Mouse (Mus musculus) gastrocnemius, adult 18-20 months (tissue): ENCODE results near the gene Arhgap45. TPM values are rescaled to one million over a fixed set of nuclear protein-coding genes. Genes with fewer than 3 reads are reported as not detected.

Source experiments
- DNase-seq: peaks from one replicate; pipeline ENCODE4 v3.0.0; 2021; ENCODE audit warnings: low spot score
- total RNA-seq, 2 experiments: library from RNA; stranded (reverse); gene quantifications; 2 replicates each; pipeline ENCODE4 v1.2.3; 2021

The Arhgap45 gene
- total RNA-seq, 2 experiments from 2014 or later = 0.75 to 1.3 TPM

DNA sequence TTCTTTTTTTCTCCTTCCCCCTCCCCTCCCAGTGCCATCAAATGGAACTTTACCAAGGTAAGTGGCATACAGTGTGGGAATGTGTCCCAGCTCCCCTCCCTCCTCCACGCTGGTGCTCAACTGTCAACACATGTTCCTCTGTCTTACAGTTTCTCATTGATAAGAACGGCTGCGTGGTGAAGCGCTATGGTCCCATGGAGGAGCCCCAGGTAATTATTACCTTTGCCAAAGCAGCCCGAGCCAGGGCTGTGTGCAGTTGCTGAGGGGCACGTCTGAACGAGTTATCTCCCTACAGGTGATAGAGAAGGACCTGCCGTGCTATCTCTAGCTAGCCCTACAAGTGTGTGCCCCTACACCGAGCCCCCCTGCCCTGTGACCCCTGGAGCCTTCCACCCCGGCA, 39.4 kb downstream of the Arhgap45 start:
- DNase-seq = no peak

DNA sequence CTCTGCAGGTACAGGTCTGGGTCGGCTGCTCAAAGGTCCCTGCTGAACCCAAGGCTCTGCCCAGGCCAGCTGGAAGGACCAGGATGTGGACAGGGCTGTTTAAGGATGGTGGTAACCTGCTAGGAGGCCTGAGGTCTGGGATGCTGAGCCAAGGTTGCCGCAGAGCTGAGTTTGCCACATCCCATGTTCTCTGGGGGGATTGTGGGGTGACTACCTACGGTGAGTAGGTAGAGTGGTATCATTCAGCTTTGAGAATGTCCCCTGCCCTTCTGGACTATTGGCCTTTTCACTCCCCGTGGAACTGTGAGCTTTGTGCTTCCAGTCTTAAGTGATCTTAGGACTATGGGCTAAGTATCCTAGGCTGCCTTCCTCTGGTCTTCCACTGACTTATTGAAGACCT, 40.1 kb downstream of the Arhgap45 start:
- DNase-seq = no peak

DNA sequence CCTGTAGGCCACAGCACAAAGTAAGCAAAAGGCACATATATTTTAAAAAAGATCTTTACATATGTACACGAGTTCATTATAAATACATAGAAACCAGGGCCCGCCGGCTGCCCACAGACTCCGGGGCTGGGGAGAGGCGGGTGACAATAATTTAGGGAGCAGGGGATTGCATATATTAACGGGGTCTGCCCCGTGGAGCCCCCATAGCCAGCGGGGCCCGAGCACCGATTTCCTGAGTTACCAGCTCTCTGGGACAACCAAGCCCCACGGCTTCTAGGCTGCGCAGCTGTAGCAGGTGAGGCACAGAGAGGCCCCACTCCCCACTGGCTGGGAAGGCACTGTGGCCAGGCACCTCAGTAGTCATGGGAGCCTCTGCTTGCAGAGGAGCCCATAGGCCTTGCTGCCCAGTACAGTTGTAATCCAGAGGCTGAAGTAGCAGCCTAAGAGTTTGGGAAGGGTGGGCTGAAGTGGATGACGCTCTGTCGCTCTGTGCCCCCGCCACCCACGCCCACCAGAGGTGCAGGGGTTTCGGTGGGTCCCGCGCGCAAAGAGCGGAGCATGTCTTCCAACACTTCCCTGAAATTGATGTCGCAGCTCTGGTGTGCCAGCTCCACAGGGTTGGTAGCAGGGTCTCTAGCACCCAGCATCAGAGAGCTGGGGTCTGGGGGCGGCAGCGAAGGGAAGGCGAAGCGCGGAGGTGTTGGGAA, 40.7 kb downstream of the Arhgap45 start:
- DNase-seq = no peak

GRCm38 (mm10) chr10:80057683-80058326, 41.4 kb downstream of the Arhgap45 start:
- no peak for DNase-seq

GRCm38 (mm10) chr10:80063104-80063503, 46.7 kb downstream of the Arhgap45 start:
- no peak for DNase-seq

DNA sequence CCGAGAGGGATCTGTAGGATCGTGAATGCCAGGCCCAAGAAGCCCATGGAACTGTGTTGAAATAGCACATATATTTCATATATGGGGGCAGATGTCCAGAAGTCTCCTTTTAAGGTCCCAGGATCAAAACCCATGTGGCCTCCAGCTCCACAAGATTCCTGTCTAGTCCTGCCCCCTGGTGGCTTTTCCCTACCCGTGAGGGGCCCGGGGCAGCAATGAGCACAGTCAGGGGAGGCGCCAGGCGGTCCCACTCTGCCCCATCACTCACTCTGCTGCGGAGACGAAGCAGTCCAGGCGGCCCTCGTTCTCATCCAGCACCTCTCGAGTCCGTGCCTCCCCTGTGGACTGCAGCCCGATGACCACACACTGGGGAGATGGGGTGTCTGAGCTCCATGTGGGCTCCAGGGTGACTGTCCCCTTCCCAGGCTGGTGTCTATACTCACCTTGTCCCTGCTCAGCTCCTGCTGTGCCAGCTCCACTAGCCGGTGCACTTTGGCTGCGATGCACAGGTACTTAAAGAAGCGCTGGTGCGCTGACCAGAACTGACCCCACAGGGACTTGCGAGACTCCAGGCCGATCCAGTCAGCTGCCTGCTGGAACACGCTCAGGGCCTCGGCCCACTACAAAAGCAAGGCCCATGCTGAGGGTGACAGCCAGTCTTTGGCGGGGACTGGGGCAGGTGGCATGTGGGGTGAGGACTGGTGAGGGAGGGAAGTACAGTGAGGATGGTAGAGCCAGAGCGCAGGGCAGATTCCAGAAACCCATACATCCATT, 47.6 kb downstream of the Arhgap45 start:
- no peak for DNase-seq

GRCm38 (mm10) chr10:80069251-80069650, 52.8 kb downstream of the Arhgap45 start:
- DNase-seq = no peak

DNA sequence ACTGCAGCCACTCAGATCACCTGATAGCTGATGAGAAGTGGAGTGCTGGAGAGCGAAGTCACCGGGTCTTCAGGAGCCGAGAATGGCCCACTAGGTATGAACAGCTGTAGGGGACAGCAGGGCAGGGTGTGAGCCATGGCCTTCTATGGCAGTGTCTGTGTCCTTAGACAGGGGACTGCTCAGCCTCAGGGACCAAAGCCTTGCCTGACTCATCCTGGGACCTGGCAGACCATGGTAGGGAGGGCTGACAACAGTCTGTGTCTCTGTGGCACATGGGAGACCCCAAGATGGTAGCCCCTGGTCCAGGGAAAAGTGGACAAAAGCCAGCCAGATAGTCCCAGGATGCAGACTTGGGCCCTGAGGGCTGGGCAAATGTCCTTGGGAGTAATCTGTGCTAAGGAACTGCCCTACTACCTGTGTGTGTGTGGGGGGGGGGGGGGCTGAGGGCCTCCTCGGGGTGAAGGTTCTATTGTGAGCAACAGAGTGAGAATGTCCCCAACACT, 53.5 kb downstream of the Arhgap45 start:
- no peak for DNase-seq

GRCm38 (mm10) chr10:80070837-80071515, 54.5 kb downstream of the Arhgap45 start:
- peak; percentile 85 for DNase-seq

DNA sequence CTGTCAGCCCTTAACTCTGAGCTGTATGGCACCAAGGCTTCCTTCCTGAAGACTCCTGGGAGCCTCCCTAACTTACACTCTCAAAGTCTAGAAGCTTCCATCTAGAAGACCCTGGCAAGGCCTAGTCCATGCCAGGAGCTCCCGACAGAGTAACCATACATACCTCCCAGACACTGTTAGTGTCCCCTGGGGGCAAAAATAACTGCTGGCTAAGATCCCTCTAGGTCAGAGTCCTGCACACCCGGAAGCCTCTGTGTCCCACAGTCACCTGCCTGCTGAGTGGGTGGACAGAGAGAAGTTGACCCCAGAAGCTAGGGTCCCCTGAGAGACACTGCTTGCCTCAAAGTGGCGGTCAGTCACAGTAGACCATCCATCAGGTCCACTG, 55.1 kb downstream of the Arhgap45 start:
- no peak for DNase-seq

DNA sequence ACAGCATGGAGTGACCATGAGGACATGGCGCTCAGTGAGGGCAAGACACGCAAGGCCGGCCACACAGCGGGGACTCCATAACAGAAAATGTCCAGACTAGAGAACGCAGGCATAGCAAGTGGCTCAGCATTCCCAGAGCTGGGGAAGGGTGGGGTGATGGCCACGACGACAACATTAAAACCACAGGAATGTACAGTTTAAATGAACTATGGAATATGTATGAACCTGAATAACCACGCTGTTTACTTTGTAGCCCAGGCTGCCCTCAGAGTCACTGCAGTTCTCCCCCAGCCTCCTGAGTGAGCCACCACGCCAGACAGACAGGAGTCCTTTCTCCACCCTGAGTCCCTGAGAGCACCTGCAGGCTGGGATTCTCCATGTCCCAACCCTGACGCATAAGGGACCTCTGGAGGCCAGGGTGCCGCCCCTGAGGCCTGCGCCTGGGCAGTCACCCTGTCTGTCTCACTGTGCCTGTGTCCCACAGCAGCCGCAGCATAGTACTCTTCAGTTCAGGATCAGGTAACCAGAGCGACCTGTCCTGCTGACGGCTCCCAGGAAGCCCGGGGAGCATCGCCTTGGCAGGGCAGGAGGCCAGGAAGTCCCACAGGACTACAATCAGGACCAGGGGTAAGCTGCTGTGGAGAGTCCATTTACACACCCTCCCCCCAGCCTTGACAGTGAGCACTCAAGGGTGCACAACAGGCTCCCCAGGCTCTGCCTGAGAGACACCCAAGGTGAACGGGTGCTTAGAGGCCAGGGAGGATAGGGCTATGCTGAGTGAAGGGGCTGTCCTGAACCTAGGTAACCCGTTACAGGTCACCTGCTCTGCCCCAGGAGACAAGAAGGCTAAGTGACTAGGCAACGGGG, 56.4 kb downstream of the Arhgap45 start:
- no peak for DNase-seq

- peak; percentile 68 for DNase-seq
Measured at GRCm38 (mm10) chr10:80074813-80075601, 58.6 kb downstream of the Arhgap45 start.

DNA sequence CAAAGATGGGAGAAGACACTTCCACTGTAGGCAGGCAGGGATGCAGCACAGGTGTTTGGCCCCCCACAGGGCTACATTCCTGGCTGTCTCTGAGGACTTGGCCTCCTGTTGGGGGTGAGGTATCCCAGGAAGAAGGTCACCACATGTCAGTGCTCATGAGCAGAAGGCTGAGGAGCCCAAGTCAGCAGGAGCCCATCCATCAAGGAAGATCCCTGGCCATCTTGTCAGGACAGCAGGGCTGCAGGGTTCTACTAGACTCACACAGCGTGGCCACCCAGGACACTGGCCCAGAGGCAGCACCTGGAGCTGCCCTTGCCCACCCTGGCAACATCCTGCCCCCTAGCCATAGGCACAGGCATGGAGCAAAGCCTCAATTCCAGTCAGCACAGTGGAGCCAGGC, 59.5 kb downstream of the Arhgap45 start:
- no peak for DNase-seq

DNA sequence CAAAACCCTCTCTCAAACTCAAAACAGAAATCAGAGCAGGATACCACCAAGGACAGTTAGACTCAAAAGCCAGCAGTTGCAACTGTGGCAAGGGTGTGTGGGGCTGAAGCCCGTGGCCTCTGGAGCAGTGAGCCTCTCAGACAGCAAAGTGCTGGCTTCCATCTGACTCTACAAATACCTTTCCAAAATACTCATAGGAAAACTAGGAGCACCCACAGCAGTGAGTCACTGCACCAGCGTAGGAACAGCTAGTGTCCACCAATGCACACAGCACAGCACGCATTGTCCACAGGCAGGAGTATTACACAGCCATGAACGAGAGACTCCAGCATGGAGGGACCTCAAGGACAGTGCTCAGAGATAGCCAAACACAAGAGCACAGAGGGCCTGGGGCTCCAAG, 59.9 kb downstream of the Arhgap45 start:
- DNase-seq = no peak

GRCm38 (mm10) chr10:80077312-80077711, 60.9 kb downstream of the Arhgap45 start:
- no peak for DNase-seq

DNA sequence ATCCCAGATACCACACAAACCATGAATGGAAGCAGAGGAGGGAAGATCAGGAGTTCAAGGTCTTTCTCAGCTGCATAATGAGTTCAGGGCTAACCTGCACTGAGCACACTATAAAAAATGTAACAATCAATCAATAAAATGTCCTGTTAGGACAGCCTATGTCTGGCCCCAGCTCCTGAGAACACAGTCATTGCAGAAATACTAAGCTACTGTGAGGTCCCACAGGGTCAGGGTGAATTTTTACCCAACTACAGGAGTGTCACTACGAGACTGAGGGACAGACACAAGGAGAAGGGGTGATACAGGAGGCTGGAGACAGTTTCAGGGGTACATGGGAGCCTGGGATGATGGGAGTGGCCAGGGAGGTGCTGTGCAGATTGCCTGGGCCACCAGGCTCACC, 61.9 kb downstream of the Arhgap45 start:
- no peak for DNase-seq

DNA sequence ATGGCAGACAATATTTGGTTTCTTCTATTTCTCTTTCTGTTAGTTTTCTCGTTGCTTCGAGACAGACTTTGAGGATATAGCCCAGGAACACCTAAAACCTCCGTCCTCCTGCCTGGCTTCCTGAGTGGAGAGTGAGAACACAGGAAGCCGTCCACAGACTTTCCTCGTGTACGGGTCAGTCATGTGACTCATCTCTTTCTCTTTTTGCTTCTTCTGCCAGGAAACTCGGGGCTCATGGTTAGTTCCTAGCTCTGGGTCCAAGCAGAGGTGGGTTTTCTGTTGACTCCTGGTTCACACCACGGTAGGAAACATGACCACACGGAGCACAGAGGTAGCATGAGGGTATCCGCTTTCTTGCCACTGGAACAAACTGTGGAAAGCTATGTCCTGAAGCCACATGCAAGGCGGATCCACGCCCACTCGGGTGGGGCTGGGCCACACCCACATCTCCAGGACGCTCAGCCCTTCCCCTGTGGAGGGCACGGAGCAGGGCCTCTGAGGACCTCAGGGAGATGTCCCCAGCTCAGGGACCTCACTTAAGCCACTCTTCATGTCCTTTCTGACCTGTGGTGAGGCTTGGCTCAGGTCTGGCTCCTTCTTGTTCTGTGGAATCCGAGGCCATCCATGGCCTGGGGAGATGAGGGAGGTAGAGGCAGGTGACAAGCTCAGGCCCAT, 64.1 kb downstream of the Arhgap45 start:
- DNase-seq = no peak
